Mouse (Mus musculus) adrenal gland, adult (tissue): ENCODE data around the gene Pde4d.
A peak's percentile ranks its signal among the peaks of the same experiment; 100 is the strongest.

ENCODE experiments used
- DNase-seq, 2 experiments: peaks; one replicate each; pipeline ENCODE4 v3.0.0; 2022 to 2023; ENCODE audit warnings: low spot score in 1 of 2; ENCODE audit not compliant: inconsistent age in 2 of 2

Gene Pde4d

DNA sequence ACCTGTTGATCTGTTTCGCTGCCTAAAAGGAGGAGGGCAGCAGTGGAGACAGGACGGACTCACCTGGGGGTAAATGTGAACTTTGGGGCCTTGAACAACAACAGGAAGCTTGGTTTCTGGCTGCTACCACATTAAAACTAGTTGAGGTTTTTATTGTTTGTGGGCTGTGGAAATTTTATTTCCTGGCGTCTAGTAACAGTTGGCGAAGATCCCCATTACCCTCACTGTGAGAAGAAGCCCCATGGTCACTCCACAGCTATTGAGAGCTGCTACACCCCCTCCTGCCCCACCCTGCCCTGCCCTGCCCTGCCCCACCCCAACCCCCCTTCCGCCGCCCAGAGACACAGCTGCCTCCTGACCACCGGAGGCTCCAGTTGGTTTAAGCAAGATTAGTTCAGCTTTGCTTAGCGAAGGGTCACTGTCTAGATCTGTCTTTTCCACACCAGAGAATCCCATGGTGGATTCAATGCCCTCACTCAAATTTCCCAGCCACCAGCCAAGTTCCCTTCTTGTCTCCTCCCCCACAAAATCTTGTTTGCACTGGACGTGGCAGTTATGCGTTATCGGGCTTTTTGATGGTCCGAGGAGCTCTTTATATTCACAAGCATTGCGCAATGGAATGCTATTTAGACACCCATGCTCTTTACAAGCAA, 780.7 kb downstream of the Pde4d start:
- no peak for DNase-seq

- no peak for DNase-seq
Measured at GRCm38 (mm10) chr13:109231848-109232460, 782.2 kb downstream of the Pde4d start.

DNA sequence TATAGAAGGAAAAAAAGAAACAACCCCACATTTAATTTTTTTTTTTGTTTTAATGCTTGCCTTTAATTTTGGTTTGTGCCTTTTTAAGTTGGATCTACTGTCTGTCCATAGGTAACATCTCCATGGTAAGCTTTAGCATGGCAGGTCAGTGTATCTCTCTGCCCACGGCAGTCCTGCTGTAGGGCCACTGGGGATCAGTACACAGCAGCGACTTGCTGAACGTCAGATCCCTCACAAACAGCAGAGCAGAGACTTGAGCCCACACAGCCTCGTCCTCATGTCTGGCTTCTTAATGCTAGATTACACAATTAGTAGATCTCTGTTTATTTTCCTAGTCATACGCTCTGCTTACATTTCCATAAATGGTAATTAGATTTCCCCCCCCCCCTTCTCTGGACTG, 782.8 kb downstream of the Pde4d start:
- DNase-seq, result no peak

DNA sequence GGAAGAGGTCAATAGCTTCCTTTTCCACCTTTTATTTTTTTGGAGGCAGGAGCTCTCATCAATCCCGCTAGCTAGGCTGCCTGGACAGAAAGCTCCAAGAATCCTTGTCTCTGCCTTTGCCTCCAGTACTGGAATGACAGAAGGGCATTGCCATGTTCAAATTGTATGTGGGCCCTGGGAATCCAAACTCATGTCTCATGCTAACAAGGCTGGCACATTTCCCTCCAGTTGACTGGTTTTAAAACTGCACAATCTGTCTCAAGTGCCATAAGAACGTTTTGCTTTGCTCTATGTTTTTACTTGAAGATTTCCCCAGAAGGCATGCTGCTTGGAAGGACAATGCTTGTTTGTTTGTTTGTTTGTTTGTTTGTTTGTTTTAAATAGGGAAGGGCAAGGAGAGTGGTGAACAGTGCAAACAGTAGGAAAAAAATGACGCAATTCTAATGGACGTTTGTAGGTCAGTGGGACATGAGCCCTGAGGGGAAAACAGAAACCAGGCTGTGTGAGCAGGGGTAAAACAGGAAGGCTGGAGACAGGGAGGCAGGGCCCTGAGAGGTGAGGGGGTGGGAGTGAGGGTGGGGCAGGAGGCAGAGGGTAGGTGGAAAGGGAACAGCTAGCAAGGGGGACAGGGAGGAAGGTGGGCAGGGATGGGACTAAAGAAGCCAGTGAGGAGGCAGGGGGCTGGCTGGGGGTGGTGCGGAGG, 784.3 kb downstream of the Pde4d start:
- no peak for DNase-seq

DNA sequence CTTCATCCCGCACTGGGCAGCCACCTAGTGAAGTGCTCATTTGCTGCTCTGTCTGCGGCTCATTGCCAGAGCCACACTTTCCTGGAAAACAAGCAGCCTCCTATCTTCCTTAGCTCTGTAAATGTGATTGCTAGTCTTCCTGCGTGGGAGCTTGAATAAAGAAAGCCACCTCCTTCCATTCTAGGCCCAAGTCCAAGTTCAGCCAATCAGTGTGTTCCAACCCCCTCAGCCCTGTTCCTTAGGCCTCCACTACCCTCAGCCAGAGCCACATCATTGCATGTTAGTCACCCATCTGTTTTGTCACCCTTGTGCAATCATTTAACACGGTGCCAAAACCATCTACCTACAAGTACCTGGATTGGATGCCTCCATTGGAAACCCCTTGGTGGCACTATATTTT, 786.3 kb downstream of the Pde4d start:
- DNase-seq, result no peak

DNA sequence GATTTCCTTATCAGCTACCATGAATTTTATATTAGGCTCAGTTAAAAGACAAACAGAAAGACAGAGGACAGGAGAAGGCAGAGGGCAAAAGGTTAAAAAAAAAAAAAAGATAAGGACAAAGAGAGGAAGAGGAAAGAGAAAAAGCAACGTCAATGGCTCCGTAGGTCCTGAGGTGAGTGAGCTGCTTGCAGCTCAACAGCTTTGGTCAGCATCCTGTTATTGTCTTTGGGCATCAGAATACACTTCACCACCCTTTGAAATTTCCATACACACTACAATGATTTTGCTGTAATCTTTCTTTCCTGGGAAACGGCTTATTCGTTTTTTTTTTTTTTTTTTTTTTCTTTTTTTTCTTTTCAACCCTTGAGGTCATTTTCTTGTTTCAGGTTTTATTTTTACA, 788.9 kb downstream of the Pde4d start:
- DNase-seq, result no peak

- DNase-seq, result peak; percentile 36 to 61
Measured at GRCm38 (mm10) chr13:109239296-109239695, 789.5 kb downstream of the Pde4d start.

GRCm38 (mm10) chr13:109242456-109243050, 792.8 kb downstream of the Pde4d start:
- peak in 1 of 2 experiments; percentile 59 for DNase-seq

DNA sequence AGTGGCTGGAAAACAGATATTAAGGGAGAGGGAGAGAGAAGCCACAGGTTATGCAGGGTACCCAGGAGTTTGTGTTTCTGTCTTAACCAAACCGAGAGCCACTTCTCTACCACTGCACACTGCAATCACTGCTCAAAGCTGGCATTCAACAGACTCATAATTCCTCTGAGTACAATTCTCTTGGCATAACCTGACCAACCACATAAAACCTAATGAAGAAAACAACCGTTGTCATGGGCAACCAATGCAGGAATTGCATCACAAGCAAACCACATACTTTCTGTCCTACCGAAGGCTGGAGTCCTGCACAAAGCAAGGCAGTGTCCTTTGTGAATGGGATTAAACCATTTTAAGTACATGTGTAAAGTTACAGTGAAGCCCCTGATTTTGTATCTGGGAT, 793.4 kb downstream of the Pde4d start:
- DNase-seq, result peak in 1 of 2 experiments; percentile 63

DNA sequence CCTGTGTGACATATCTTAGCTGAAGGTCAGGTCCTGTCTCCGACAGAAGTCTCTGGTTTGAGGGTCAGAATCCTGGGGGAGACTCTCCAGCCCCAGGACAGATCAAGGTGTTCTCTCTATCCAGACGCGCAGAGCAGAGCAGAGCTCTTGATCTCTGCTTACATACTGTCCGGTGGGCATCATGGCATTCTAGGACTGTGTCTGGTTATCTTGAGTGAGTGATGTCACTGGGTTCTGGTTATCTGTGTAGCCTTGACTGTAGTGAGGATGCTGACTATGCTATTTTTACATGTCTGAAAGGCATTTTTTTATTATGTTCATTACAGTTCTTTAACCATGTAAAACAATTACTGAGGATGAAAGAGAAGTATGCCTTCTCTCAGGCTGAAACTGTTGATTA, 797.3 kb downstream of the Pde4d start:
- peak in 1 of 2 experiments; percentile 22 for DNase-seq

- no peak for DNase-seq
Measured at GRCm38 (mm10) chr13:109249315-109249714, 799.6 kb downstream of the Pde4d start.

GRCm38 (mm10) chr13:109255634-109256033, 805.9 kb downstream of the Pde4d start:
- DNase-seq, result no peak

GRCm38 (mm10) chr13:109260220-109260795, 810.6 kb downstream of the Pde4d start:
- DNase-seq, result peak; percentile 52 to 89

- DNase-seq, result no peak
Measured at GRCm38 (mm10) chr13:109260796-109261516, 811.2 kb downstream of the Pde4d start.

GRCm38 (mm10) chr13:109261642-109262220, 812.0 kb downstream of the Pde4d start:
- no peak for DNase-seq

- no peak for DNase-seq
Measured at GRCm38 (mm10) chr13:109262501-109262900, 812.8 kb downstream of the Pde4d start.

GRCm38 (mm10) chr13:109263833-109264232, 814.1 kb downstream of the Pde4d start:
- DNase-seq, result no peak

DNA sequence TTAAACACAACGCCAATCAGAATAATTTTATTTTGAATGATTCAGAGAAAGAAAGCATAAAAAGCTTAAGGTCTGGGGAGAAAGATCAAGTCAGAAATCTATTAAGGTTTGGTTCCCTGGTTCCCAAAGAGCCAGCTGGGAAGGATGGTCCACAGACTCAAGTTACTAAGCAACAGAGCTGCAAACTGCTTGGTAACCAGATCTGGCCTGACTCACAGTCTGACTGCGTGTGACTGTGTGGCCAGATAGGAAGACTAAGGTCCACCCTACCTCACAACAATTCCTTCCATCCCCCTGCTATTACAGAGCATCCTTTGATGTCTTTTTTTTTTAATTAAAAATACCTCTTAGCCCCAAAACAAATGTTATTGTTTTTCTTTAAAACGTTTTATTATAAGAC, 818.5 kb downstream of the Pde4d start:
- DNase-seq, result no peak

DNA sequence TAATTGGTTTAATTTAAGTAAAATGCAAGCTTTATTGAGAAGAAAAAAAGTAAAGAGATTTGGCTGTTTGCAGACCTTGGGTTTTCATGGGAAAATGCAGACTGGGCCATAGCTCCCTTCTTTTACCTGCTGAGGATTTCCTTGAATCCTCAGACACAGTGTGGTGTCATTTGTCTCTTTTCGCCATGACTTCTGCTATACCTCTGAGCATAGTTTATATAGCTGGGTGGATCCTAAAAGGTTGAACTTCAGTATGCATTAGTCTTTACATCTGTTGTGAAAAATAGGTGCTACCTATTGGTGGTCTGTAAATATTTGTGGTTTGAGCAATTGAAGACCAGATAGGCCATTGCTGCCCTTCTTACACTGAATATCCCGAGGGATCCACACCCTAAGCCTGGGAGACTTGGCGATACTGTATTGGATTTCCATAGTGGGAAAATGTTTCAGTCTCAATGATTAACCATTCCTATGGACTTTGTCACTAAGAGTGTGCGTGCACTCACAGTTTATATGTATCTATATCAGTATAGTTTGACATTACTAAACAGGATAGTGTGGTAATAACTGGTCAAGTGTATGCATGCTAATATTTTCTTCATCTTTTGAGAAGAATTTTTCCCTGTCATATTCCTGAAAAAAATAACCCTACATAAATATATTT, 819.0 kb downstream of the Pde4d start:
- DNase-seq, result no peak

- DNase-seq, result no peak
Measured at GRCm38 (mm10) chr13:109274869-109275268, 825.1 kb downstream of the Pde4d start.
